Mouse (Mus musculus) forebrain, embryonic 10.5 days (tissue): ENCODE measurements around the gene Arhgap35. TPM values are rescaled to one million over a fixed set of nuclear protein-coding genes. Genes with fewer than 3 reads are reported as not detected.
"Not testable (repeated sequence)": the region's sequence is repeated elsewhere in the genome, so short reads cannot be mapped to it uniquely, and the experiment has no call there.

Experiments
- DNase-seq: peaks from one replicate; pipeline ENCODE4 v3.0.0-alpha.2; 2017; ENCODE audit warnings: low spot score; ENCODE audit errors: extremely low spot score
- H3K27ac ChIP-seq: fragments of 300-500 bp; sonication (generic); 2 replicates; pipeline ENCODE4 v1.5.1; 2016; ENCODE audit warnings: mild to moderate bottlenecking
- H3K27me3 ChIP-seq: fragments of 300-500 bp; sonication (generic); 2 replicates; pipeline ENCODE4 v1.6.1; 2016; ENCODE audit warnings: mild to moderate bottlenecking; ENCODE audit not compliant: poor library complexity, severe bottlenecking
- H3K36me3 ChIP-seq: fragments of 300-500 bp; sonication (generic); replicated peaks from 2 replicates; pipeline ENCODE4 v1.6.1; 2016; ENCODE audit warnings: mild to moderate bottlenecking, moderate library complexity
- H3K4me1 ChIP-seq: fragments of 300-500 bp; sonication (generic); 2 replicates; pipeline ENCODE4 v1.6.1; 2016
- H3K4me3 ChIP-seq: fragments of 300-500 bp; sonication (generic); 2 replicates; pipeline ENCODE4 v1.5.1; 2016; ENCODE audit warnings: mild to moderate bottlenecking, moderate library complexity
- H3K9me3 ChIP-seq: fragments of 300-500 bp; sonication (generic); 2 replicates; pipeline ENCODE4 v1.6.1; 2016; ENCODE audit warnings: mild to moderate bottlenecking, moderate library complexity
- WGBS: fragments of 180-500 bp; shearing (Covaris S2); methylation state at CpG from one replicate; pipeline ENCODE4 v1.1.7; 2016; 5-methylcytosine and 5-hydroxymethylcytosine counted together
- polyA plus RNA-seq: library from polyadenylated mRNA; unstranded; fragments of >200 nt; fragmentation: Nextera tagmentation; extraction: Ambion mirVana; gene quantifications from 2 replicates; pipeline ENCODE4 v1.2.1, GENCODE M21; 2016

Gene Arhgap35
- polyA plus RNA-seq, 1 experiment from 2014 or later: 32.2 TPM

DNA sequence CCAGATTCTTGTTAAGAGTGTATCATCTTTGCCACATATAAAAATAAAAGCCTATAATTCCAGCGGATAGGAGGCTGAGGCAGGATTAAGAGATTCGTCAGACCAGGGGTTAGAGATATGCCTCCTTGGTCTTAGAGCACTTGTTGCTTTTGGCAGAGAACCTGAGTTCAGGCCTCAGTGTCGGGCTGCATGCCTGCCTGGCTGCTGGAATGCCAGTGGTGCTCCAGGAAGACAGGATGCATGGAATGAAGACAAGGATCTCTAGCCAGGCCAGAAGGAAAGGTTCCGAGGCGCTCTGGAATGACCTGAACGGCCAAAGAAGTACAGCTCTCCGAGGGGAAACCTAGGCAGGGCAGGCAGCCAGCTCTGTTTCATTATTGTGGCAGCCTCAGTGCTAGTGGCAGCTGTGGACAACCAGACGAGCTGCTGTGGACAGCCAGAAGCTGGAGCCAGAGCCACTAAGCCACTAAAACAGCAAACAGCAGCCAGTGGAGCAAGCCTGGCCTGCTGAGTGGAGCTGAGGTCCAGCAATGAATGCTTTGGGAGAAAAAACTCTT, 6.4 kb upstream of the Arhgap35 start:
- Histone ChIP-seq H3K9me3 (no peaks in the 10 kb centered on the region), H3K27ac (no peak overlapping the region), H3K4me1 (peaks cover 30% of the 10 kb centered on the region), H3K27me3 (peaks cover 22% of the 10 kb centered on the region), H3K36me3 (no peaks in the 10 kb centered on the region), H3K4me3 (no peak overlapping the region)
- WGBS: 80% methylated on average over 8 of the region's 8 CpGs
- no peak for DNase-seq

DNA sequence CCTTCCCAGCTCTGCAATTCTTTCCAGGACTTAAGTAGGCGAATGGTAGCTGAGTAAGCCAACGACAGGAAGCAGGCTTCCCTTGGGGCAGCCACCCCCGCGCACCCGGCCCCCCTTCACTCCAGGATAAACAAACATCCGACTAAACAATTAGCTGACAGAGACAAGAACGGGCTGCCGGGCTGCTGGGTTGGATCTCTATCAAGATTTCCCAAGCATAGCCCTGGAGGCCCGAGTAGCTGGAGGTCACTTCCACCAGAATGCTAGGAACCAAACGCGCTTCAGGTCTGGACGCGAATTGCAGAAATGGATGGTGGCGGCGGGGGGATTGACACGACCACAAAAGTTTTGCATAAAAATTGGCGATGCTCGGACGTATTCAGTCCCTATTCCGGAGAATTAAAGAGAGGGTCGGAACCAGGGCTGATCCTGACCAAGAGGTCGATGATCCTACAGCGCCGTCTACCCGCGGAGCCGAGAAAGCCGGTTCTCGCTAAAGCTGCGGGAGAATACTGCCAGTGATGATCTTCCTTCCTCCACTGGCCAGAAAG, 3.9 kb upstream of the Arhgap35 start:
- 2% methylated on average over 30 of the region's 30 CpGs for WGBS
- Histone ChIP-seq H3K27ac (peak overlapping the region; percentile 25; the same call in 1 of the 2 replicates), H3K4me1 (peaks cover 35% of the 10 kb centered on the region), H3K27me3 (peaks cover 22% of the 10 kb centered on the region), H3K4me3 (peak overlapping the region; percentile 46), H3K9me3 (no peaks in the 10 kb centered on the region), H3K36me3 (no peaks in the 10 kb centered on the region)
- DNase-seq: peak; percentile 62

DNA sequence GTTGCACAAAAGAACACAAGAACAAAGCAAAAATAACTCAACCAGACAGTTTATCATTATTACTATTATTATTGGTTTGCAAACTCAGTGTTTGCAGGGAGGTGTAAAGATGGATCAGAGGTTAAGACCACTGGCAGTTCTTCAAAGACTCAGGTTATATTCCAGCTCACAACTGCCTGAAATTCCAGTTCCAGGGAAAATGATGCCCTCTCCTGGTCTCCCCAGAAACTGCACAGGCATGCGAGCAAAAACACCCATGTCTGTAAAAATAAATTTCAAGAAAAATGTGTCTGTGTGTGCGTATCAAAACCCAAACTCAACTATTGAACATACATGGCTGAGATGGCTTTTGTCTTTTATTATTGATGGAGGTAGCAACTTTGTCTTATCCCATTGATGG, 2.3 kb upstream of the Arhgap35 start:
- Histone ChIP-seq H3K36me3 (peaks cover 2% of the 10 kb centered on the region; the same call in 1 of the 2 replicates), H3K4me3 (no peak overlapping the region), H3K27ac (no peak overlapping the region), H3K27me3 (peaks cover 22% of the 10 kb centered on the region), H3K4me1 (peaks cover 46% of the 10 kb centered on the region), H3K9me3 (no peaks in the 10 kb centered on the region)
- peak; percentile 42 for DNase-seq
- 31% methylated on average over 2 of the region's 2 CpGs for WGBS

DNA sequence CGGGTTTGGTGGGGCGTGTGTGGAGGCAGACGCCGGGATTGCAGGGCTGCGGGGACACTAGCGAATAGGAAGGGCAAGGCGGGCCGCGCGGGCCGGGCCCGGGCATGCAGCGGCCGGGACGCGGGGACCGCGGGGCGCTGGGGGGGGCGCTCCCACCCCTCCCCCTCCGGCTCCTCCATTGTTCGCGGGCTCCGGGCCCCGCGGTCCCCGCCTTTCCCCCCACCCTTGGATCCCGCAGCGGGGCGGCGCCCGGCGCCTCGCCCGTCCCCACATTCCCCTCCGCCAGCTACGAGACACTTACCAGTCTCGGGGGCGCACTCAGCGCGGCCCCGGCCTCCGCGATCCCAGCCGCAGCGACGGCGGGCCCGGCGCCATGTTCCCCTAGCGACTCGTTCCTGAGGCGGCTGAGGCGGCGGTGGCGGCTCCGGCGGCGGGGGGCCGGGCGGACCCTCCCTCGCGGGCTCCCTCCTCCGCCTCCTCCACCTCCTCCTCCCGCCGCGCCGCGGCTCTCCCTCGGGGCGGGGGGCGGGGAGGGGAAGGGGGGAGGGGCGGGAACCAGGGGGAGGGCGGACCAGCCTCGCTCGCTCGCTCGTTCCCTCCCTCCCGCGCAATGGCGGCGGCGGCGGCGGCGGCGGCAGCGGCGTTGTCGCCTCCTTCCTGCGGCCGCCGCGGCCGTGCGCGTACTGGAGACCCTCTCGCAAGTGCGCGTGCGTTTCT, 464 bp downstream of the Arhgap35 start:
- H3K27me3 ChIP-seq: peaks cover 18% of the 10 kb centered on the region
- H3K9me3 ChIP-seq: no peaks in the 10 kb centered on the region
- peaks cover 70% of the 10 kb centered on the region for H3K4me1 ChIP-seq
- peak overlapping the region; percentile 100 for H3K27ac ChIP-seq
- peaks cover 16% of the 10 kb centered on the region for H3K36me3 ChIP-seq
- H3K4me3 ChIP-seq: peak overlapping the region; percentile 93
- peak; percentile 82 for DNase-seq
- under 1% methylated on average over 60 of the region's 101 CpGs for WGBS

DNA sequence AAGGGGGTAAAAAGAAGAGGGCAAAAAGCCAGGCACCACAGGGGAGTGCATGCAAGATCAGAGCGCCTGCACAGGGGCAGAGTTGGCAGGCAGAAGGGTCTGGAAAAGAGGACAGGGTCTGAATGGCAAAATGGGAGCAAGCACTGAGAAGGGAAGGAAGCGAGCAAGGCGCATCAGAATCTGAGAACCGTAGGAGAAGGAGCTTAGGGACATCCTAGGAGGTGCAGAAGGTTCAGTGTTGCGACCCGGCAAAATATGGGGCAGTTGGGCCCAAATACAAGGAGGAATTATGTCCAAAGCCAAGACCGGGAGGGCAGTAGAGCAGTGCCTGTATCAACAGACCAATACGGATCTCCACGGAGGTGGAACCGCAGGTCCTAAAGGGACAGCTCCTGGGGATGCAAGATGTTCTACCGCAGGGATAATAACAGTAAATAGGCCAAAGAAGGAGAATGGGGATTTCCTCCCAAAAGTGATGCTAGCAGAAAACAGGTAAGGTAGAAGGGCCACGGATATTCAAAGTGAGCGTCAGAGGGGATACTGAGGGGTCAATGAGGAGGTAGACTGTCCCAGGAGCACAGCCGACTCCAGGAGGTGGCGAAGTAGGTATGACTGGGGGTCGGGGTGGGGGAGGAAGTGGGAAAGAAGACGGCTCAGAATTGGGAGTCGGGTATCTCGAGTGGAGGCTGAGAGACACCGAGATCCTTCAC, 1.2 kb downstream of the Arhgap35 start:
- DNase-seq: no peak
- 2% methylated on average over 20 of the region's 20 CpGs for WGBS
- peaks cover 66% of the 10 kb centered on the region for H3K4me1 ChIP-seq

DNA sequence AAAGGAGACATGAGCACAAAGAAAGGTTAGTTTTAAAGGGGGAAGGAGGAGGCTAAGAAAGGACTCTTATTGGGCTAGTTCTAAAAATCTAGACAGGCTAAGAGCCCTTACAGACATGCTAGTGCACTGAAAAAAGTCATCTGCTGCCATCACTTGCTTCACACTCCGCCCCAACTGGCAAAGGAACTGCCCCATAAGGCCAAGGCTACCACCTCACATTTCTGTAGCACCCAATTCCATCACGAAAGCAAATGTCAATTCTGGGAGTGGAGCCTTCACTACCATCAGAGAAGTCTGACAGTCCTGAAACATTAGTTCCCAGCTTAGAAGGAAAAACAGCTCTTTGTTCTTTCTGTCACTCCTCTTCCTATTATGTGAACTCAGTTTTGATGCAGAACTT, 4.4 kb downstream of the Arhgap35 start:
- H3K9me3 ChIP-seq: no peaks in the 10 kb centered on the region; the same call in 1 of the 2 replicates
- no peak for DNase-seq
- WGBS: 90% methylated on average over 2 of the region's 2 CpGs
- H3K4me3 ChIP-seq: no peak overlapping the region
- no peaks in the 10 kb centered on the region for H3K27me3 ChIP-seq
- peaks cover 52% of the 10 kb centered on the region for H3K36me3 ChIP-seq
- H3K4me1 ChIP-seq: peaks cover 46% of the 10 kb centered on the region
- no peak overlapping the region for H3K27ac ChIP-seq

More for the DNA sequence above, 1.2 kb downstream of the Arhgap35 start:
- Histone ChIP-seq H3K27ac (peak overlapping the region; percentile 100), H3K36me3 (peaks cover 21% of the 10 kb centered on the region), H3K27me3 (peaks cover 12% of the 10 kb centered on the region), H3K4me3 (peak overlapping the region; percentile 93), H3K9me3 (no peaks in the 10 kb centered on the region)

DNA sequence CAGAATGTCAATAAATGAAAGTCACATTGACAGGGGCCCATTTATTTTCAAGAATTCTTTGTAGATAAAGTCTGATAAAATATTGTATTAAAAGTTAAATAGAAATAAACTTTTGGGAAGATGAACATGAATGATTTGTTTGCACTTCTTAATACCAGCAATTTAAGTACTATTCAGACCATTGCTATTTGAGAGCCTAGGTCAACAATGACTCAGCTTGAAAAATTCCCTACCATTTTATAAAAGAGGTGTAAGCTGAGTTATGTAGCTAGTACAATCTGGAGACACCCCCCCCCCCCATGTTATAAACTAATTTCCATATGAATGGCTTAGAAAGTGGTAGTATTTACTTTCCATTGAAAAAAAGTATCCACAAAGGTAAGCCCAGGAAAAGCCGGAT, 5.8 kb downstream of the Arhgap35 start:
- Histone ChIP-seq H3K4me1 (peaks cover 46% of the 10 kb centered on the region), H3K4me3 (no peak overlapping the region), H3K27me3 (no peaks in the 10 kb centered on the region), H3K36me3 (peaks cover 62% of the 10 kb centered on the region), H3K9me3 (peaks cover 2% of the 10 kb centered on the region; the same call in 1 of the 2 replicates), H3K27ac (no peak overlapping the region)
- DNase-seq: no peak
- 86% methylated on average over 1 of the region's 1 CpGs for WGBS

DNA sequence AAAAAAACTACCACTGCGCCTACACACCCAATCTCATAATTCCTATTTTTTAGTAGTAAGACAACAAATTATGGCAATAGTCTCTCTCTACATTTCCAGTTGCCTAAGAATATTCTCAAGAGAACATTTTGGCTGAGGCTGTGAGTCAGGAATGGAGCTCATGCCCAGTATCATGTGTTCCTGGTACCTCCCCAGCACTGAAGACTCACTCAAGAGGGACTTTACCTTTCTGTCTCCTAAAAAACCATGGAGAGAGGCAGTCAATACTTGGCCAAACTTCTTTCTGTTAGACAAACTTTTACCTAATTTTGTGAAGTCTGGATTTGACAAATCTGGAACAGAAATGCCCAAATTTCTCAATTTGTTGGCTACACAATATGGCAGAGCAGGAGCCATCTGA, 6.7 kb downstream of the Arhgap35 start:
- no peak overlapping the region for H3K27ac ChIP-seq
- WGBS: 96% methylated on average over 1 of the region's 1 CpGs

DNA sequence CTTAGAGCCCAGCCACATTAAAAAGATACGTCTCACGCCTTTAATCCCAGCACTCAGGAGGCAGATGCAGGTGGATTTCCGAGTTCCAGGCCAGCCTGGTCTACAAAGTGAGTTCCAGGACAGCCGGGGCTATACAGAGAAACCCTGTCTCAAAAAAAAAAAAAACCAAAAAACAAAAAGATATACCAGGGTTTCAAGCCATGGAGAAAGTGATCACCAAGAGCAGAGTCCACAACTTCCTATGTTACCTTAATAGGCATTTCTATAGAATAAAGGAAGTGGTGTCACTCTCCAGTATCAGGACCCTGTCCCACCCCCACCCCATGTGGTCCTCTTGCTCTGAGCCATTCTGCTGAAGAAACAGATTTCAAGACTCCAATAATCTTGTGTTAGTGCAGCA, 8.0 kb downstream of the Arhgap35 start:
- not testable (repeated sequence) for DNase-seq, H3K27ac ChIP-seq, H3K9me3 ChIP-seq, H3K27me3 ChIP-seq, H3K4me3 ChIP-seq
- WGBS: 95% methylated on average over 4 of the region's 4 CpGs
- H3K36me3 ChIP-seq: peaks cover 63% of the 10 kb centered on the region
- H3K4me1 ChIP-seq: peaks cover 31% of the 10 kb centered on the region

More for the DNA sequence above, 6.7 kb downstream of the Arhgap35 start:
- Histone ChIP-seq H3K27me3 (no peaks in the 10 kb centered on the region), H3K36me3 (peaks cover 68% of the 10 kb centered on the region), H3K4me1 (peaks cover 40% of the 10 kb centered on the region), H3K9me3 (peaks cover 6% of the 10 kb centered on the region; the same call in 1 of the 2 replicates), H3K4me3 (no peak overlapping the region)
- no peak for DNase-seq

DNA sequence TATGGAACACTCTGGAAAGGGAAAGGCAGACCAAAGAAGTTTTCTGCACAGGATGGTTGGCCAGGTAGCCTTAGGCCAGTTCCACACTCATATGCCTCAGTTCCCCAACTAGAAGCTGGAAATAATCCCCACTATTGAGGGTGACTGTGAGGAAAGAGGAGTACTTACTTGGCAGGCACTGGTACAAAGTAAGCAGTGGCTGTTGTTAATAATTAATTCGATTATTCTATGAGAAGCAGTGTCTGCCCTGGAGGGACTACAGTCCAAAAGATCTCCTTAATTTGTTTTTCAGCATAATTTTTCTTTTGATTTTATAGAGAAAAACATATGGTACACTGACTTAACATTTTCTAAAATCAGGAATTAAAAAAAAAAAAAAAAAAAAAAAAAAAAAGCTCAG, 10.7 kb downstream of the Arhgap35 start:
- Histone ChIP-seq H3K4me3 (no peak overlapping the region), H3K27ac (no peak overlapping the region), H3K4me1 (peaks cover 11% of the 10 kb centered on the region), H3K9me3 (peaks cover 9% of the 10 kb centered on the region; the same call in 1 of the 2 replicates), H3K27me3 (no peaks in the 10 kb centered on the region), H3K36me3 (peaks cover 60% of the 10 kb centered on the region)
- WGBS: 89% methylated on average over 1 of the region's 1 CpGs
- no peak for DNase-seq

DNA sequence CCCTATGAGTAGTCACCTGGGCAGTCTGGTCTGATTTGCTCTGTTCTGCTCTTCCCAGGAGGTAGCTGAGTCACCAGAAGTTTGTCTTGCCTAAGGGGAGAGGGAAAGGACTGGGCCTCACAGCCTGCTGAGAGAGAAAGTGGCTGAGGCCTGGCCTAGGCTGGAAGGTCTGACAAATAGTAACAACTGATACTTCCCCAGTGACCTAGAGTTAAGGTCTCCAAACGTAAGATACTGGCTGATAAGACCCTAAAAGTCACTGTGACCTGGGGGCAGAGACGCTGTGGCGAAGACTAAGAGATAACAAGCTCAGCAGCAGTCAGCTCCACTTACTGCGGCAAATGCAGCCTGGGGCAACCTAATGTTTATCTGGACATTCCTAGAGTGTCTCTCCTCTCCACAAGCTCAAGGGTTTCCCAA, 13.1 kb downstream of the Arhgap35 start:
- DNase-seq: no peak
- no peaks in the 10 kb centered on the region for H3K27me3 ChIP-seq
- H3K4me1 ChIP-seq: peaks cover 10% of the 10 kb centered on the region
- 60% methylated on average over 4 of the region's 4 CpGs for WGBS
- no peak overlapping the region for H3K27ac ChIP-seq
- peaks cover 55% of the 10 kb centered on the region for H3K36me3 ChIP-seq
- H3K4me3 ChIP-seq: no peak overlapping the region
- peaks cover 9% of the 10 kb centered on the region; the same call in 1 of the 2 replicates for H3K9me3 ChIP-seq

DNA sequence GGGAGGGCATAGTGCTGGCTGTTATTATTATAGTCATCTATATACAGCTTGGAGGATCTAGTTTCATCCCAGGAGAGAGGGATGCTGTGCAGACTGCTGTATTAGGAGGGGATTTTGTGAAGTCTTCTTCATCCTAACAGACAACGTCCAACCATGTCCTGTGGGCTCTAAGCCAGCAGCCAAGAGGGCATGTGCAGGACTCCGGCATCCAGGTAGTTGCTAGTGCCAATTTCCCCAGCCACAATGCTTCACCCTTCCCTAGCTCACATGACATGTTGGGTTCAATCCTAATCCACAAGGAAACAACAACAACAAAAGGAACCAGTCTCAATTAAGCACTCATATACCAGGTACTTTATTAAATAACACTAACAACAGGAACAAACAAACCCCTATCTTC, 15.8 kb downstream of the Arhgap35 start:
- H3K36me3 ChIP-seq: peaks cover 47% of the 10 kb centered on the region
- H3K4me1 ChIP-seq: peaks cover 10% of the 10 kb centered on the region
- no peak for DNase-seq
- WGBS: 97% methylated on average over 2 of the region's 2 CpGs
- no peaks in the 10 kb centered on the region for H3K27me3 ChIP-seq
- H3K4me3 ChIP-seq: no peak overlapping the region
- no peak overlapping the region for H3K27ac ChIP-seq
- peaks cover 7% of the 10 kb centered on the region; the same call in 1 of the 2 replicates for H3K9me3 ChIP-seq
